Mouse (Mus musculus): ENCODE measurements around the gene Cog8. TPM values are rescaled to one million over a fixed set of nuclear protein-coding genes. Genes with fewer than 3 reads are reported as not detected.
"Not testable (repeated sequence)": the region's sequence is repeated elsewhere in the genome, so short reads cannot be mapped to it uniquely, and the experiment has no call there.

Cog8 gene
- polyA plus RNA-seq, 1 experiment from 2014 or later = 15.6 TPM

DNA sequence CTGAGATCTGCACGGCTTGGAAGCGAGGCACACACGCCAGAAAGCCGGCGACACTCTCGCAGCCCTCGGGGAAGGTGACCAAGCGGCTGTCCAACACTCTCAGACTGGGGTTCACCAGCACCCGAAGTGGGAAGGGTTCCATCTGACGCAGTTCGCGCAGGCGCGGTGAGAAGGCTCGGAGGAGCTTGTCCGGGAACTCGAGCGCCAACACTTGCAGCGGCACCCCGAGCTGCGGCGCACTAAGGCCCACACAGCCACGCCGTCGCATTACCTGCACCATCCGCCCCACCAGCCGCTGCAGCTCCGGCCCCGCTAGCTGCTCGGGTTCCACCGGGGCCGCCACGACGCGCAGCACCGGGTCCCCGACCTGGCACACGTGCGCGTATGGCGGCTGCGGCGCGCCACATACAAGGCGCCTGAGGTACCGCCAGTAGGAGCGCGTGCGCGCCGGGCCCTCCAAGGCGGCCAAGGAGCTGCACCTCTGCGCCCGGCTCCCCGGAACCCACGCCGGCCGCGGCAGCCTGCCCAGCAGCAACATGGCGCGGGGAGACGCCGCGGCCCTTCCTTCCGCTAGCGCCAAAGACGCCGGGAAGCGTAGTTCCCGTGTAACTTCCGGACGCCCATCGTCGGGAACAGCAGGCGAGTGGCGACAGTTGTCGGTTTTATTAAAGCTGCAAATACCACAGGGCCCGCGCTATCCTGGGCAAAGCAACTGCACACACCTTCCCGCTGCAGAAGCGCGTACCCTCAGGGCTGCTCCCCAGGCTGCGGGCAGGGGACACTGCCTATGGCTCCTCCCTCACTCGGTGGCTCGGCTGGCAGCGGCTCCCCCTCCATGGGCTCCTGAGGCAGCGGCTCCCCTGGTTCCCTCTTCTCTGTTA, 8.2 kb downstream of the Cog8 start, which contains the start of gene Pdf:
Pdf (minus strand) TSS at position 554 of the 881 bp plus-strand sequence.
- Histone ChIP-seq H3K9me3 (ENCODE audit: low read length) (no peaks in the 10 kb centered on the region), H3K4me1 (ENCODE audit: insufficient read depth) (peaks cover 6% of the 10 kb centered on the region), H3K4me2 (ENCODE audit: low read depth, low read length) (peak within 1 kb of the TSS; percentile 88), H3K36me3 (replicated peaks; ENCODE audit: insufficient read depth, low read length) (peaks cover 68% of the 10 kb centered on the region), H3K9ac (replicated peaks) (peak within 1 kb of the TSS; percentile 85), H3K27ac (ENCODE audit: low read depth) (peak within 1 kb of the TSS; percentile 90), H3K27me3 (ENCODE audit: insufficient read depth, low read length) (no peaks in the 10 kb centered on the region), H3K4me3 (ENCODE audit: low read depth, low read length) (peak within 1 kb of the TSS; percentile 86)
- DNase-seq = peak; percentile 80
- TF ChIP-seq CTCF (IDR thresholded peaks at IDR 0.05; ENCODE audit: low read depth) (no peak), EP300 (IDR thresholded peaks at IDR 0.05; ENCODE audit: low read depth) (no peak)
- 2% methylated on average over 78 of the region's 87 CpGs for WGBS (ENCODE audit: insufficient replicate concordance)
- peak; percentile 83 for ATAC-seq

- ATAC-seq (no peak), DNase-seq (no peak)
- no peak overlapping the region for H3K27ac ChIP-seq (ENCODE audit: low read depth)
- no peaks in the 10 kb centered on the region for H3K9me3 ChIP-seq (ENCODE audit: low read length)
- no peaks in the 10 kb centered on the region for H3K27me3 ChIP-seq (ENCODE audit: insufficient read depth, low read length)
- H3K36me3 ChIP-seq (replicated peaks; ENCODE audit: insufficient read depth, low read length) = peaks cover 68% of the 10 kb centered on the region
- peak overlapping the region; percentile 88; the same call in 1 of the 2 replicates for H3K4me2 ChIP-seq (ENCODE audit: low read depth, low read length)
- peaks cover 6% of the 10 kb centered on the region for H3K4me1 ChIP-seq (ENCODE audit: insufficient read depth)
- TF ChIP-seq CTCF (IDR thresholded peaks at IDR 0.05; ENCODE audit: low read depth) (no peak), EP300 (IDR thresholded peaks at IDR 0.05; ENCODE audit: low read depth) (no peak)
- no peak overlapping the region for H3K4me3 ChIP-seq (ENCODE audit: low read depth, low read length)
- no peak overlapping the region for H3K9ac ChIP-seq (replicated peaks)
- 62% methylated on average over 5 of the region's 5 CpGs for WGBS (ENCODE audit: insufficient replicate concordance)
Observed at GRCm38 (mm10) chr8:107046976-107047375, 9.5 kb downstream of the Cog8 start.

DNA sequence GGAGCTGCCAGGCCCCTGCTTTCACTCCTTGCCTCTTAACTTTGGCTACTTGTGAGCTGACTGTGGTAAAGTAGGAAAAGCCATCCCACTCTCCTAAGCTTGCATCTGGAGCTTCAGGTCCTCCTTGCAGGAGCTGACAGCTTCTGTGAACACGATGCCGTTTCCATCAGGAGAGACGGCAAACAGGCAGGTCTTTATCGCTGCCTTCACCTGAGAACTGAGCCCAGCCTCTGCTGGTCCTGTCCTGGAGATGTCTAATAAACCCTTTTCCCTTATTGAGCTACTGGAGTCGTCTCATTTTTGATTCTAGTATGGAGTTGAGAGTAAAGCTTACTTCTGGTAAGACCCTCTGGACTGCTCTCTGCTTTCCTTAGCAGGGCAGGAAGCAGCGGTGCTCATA, 11.0 kb downstream of the Cog8 start:
- Histone ChIP-seq H3K4me1 (ENCODE audit: insufficient read depth) (peaks cover 6% of the 10 kb centered on the region), H3K4me3 (ENCODE audit: low read depth, low read length) (no peak overlapping the region), H3K27me3 (ENCODE audit: insufficient read depth, low read length) (no peaks in the 10 kb centered on the region), H3K4me2 (ENCODE audit: low read depth, low read length) (no peak overlapping the region), H3K36me3 (replicated peaks; ENCODE audit: insufficient read depth, low read length) (peaks cover 72% of the 10 kb centered on the region), H3K27ac (ENCODE audit: low read depth) (no peak overlapping the region), H3K9ac (replicated peaks) (no peak overlapping the region), H3K9me3 (ENCODE audit: low read length) (no peaks in the 10 kb centered on the region)
- 83% methylated on average over 6 of the region's 6 CpGs for WGBS (ENCODE audit: insufficient replicate concordance)
- TF ChIP-seq CTCF (IDR thresholded peaks at IDR 0.05; ENCODE audit: low read depth) (no peak), EP300 (IDR thresholded peaks at IDR 0.05; ENCODE audit: low read depth) (no peak)
- ATAC-seq (no peak), DNase-seq (no peak)

- no peaks in the 10 kb centered on the region; the same call in 1 of the 2 replicates for H3K4me1 ChIP-seq (ENCODE audit: insufficient read depth)
- H3K9ac ChIP-seq (replicated peaks) = no peak overlapping the region
- H3K27ac ChIP-seq (ENCODE audit: low read depth) = no peak overlapping the region
- H3K36me3 ChIP-seq (replicated peaks; ENCODE audit: insufficient read depth, low read length) = peaks cover 69% of the 10 kb centered on the region
- DNase-seq = no peak
- H3K9me3 ChIP-seq (ENCODE audit: low read length) = no peaks in the 10 kb centered on the region
- H3K4me2 ChIP-seq (ENCODE audit: low read depth, low read length) = no peak overlapping the region
- TF ChIP-seq EP300 (IDR thresholded peaks at IDR 0.05; ENCODE audit: low read depth) = no peak
- no peak for TF ChIP-seq CTCF (IDR thresholded peaks at IDR 0.05; ENCODE audit: low read depth)
- no peak for ATAC-seq
- H3K4me3 ChIP-seq (ENCODE audit: low read depth, low read length) = no peak overlapping the region
- WGBS (ENCODE audit: insufficient replicate concordance) = 68% methylated on average over 7 of the region's 7 CpGs
- H3K27me3 ChIP-seq (ENCODE audit: insufficient read depth, low read length) = no peaks in the 10 kb centered on the region
Observed at GRCm38 (mm10) chr8:107040632-107041031, 15.9 kb downstream of the Cog8 start.

DNA sequence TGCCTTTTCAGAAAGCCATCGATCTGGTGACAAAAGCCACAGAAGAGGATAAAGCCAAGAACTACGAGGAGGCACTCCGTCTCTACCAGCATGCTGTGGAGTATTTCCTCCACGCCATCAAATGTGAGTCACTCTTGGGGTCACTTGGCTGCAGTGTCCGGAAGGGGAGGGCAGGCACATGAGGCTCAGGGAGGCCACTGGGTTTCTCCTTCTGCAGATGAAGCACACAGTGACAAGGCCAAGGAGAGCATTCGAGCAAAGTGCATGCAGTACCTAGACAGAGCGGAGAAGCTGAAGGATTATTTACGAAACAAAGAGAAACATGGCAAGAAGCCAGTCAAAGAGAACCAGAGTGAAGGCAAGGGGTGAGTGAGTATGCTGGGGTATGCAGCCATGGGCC, 19.9 kb downstream of the Cog8 start:
- Histone ChIP-seq H3K4me3 (ENCODE audit: low read depth, low read length) (no peak overlapping the region), H3K4me1 (ENCODE audit: insufficient read depth) (peaks cover 18% of the 10 kb centered on the region), H3K4me2 (ENCODE audit: low read depth, low read length) (no peak overlapping the region), H3K27me3 (ENCODE audit: insufficient read depth, low read length) (no peaks in the 10 kb centered on the region), H3K9me3 (ENCODE audit: low read length) (no peaks in the 10 kb centered on the region), H3K27ac (ENCODE audit: low read depth) (no peak overlapping the region), H3K36me3 (replicated peaks; ENCODE audit: insufficient read depth, low read length) (peaks cover 29% of the 10 kb centered on the region), H3K9ac (replicated peaks) (no peak overlapping the region)
- 76% methylated on average over 8 of the region's 8 CpGs for WGBS (ENCODE audit: insufficient replicate concordance)
- ATAC-seq = 0 out of 2 replicates have a peak, but pooled peaks have one; percentile 27
- TF ChIP-seq CTCF (IDR thresholded peaks at IDR 0.05; ENCODE audit: low read depth) (no peak), EP300 (IDR thresholded peaks at IDR 0.05; ENCODE audit: low read depth) (no peak)
- no peak for DNase-seq

- Histone ChIP-seq H3K9ac (replicated peaks) (no peak overlapping the region), H3K9me3 (ENCODE audit: low read length) (no peaks in the 10 kb centered on the region), H3K4me2 (ENCODE audit: low read depth, low read length) (no peak overlapping the region), H3K4me3 (ENCODE audit: low read depth, low read length) (no peak overlapping the region), H3K4me1 (ENCODE audit: insufficient read depth) (peaks cover 18% of the 10 kb centered on the region), H3K36me3 (replicated peaks; ENCODE audit: insufficient read depth, low read length) (peaks cover 21% of the 10 kb centered on the region), H3K27ac (ENCODE audit: low read depth) (no peak overlapping the region), H3K27me3 (ENCODE audit: insufficient read depth, low read length) (no peaks in the 10 kb centered on the region)
- no peak for DNase-seq
- no peak for ATAC-seq
- TF ChIP-seq EP300 (IDR thresholded peaks at IDR 0.05; ENCODE audit: low read depth) (no peak), CTCF (IDR thresholded peaks at IDR 0.05; ENCODE audit: low read depth) (no peak)
- 81% methylated on average over 3 of the region's 3 CpGs for WGBS (ENCODE audit: insufficient replicate concordance)
Observed at GRCm38 (mm10) chr8:107035641-107036040, 20.8 kb downstream of the Cog8 start.

GRCm38 (mm10) chr8:107033609-107034008, 22.9 kb downstream of the Cog8 start:
- H3K27me3 ChIP-seq (ENCODE audit: insufficient read depth, low read length); H3K27ac ChIP-seq (ENCODE audit: low read depth); DNase-seq; H3K9ac ChIP-seq (replicated peaks); H3K4me3 ChIP-seq (ENCODE audit: low read depth, low read length); ATAC-seq; H3K9me3 ChIP-seq (ENCODE audit: low read length); H3K4me2 ChIP-seq (ENCODE audit: low read depth, low read length); H3K36me3 ChIP-seq (replicated peaks; ENCODE audit: insufficient read depth, low read length): not testable (repeated sequence)
- 89% methylated on average over 2 of the region's 2 CpGs for WGBS (ENCODE audit: insufficient replicate concordance)
- peaks cover 18% of the 10 kb centered on the region for H3K4me1 ChIP-seq (ENCODE audit: insufficient read depth)

Data from liver, postnatal 0 days (tissue).